Mouse (Mus musculus): ENCODE data around the gene Arl14. TPM values are rescaled to one million over a fixed set of nuclear protein-coding genes. Genes with fewer than 3 reads are reported as not detected.
"Not testable (repeated sequence)": the region's sequence is repeated elsewhere in the genome, so short reads cannot be mapped to it uniquely, and the experiment has no call there.

The Arl14 gene
- total RNA-seq, 2 experiments from 2014 or later: not detected

- no peak for DNase-seq (ENCODE audit: low spot score in 2 of 2)
These were observed 10.0 kb upstream of the Arl14 start for GRCm38 (mm10) chr3:69212246-69212645.

DNA sequence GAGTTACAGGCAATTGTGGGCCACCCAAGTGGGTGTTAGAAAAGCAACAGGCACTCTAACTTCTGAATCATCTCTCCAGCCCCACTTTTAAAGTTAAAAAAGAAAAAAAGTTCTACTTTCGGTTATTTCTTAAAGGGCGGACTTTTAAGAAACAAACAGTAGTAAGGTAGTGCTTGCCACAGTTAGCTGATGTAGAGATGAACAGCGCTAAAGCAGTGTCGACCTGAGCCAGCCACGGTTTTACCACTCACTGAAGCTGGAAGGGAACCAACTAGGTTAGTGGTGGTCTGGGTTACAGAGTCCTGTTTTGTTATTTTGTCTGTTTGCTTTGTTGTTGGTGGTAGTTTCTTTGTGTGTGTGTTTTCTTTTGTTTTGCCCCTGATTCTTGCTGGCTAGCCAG, 8.8 kb upstream of the Arl14 start:
- no peak for DNase-seq (ENCODE audit: low spot score in 2 of 2)

DNA sequence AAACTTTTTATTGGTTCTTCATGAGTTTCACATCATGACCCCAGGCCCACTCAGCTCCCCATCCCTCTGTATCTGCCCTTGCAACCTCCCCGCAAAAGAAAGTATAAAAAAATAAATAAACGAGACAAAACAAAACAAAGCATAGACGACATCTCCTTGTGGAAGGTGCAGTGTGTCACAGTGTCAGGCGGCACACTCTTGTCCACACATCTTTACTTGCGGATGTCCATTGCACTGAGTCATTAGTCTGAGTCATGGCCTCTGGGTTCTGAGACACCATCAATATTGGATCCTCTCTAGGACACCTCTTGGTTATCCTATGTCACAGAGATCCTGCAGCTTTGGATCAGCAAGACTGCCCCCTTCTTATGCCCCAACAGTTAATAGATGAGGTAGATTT, 7.7 kb upstream of the Arl14 start:
- no peak for DNase-seq (ENCODE audit: low spot score in 2 of 2)

DNA sequence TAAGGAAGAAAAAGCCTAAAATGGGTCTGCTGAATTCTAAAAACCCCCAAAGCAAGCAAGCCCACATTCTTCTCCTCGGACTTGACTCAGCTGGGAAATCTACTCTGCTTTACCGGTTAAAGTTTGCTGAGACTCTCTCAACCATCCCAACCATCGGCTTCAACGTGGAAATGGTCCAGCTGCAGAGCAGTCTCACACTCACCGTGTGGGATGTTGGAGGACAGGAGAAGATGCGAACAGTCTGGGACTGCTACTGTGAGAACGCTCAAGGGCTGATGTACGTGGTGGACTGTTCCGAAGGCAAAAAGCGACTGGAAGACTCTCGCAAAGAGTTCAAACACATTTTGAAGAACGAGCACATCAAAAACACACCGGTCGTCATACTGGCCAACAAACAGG, 282 bp downstream of the Arl14 start:
- DNase-seq (ENCODE audit: low spot score in 2 of 2): no peak

DNA sequence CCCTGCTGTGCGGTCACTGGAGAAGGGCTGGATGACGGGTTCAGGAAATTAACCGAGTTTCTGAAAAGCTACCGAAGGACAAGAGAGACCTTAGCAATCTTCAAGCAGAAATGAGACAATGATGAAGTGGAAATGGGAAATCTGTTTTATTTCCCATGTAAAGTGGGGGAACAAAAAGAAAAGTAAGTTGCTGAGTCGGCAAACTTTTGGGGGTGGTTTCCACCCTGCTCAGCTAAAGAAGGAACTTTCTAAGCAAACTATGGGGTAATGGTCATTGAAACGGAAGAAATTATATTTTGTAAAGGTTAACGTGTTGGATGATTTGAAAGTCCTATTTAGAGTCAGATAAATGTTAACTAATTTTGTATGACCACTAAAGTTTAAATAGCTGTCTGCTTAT, 768 bp downstream of the Arl14 start:
- no peak for DNase-seq (ENCODE audit: low spot score in 2 of 2)

- DNase-seq (ENCODE audit: low spot score in 2 of 2): no peak
These were observed 1.4 kb downstream of the Arl14 start for GRCm38 (mm10) chr3:69223666-69224065.

DNA sequence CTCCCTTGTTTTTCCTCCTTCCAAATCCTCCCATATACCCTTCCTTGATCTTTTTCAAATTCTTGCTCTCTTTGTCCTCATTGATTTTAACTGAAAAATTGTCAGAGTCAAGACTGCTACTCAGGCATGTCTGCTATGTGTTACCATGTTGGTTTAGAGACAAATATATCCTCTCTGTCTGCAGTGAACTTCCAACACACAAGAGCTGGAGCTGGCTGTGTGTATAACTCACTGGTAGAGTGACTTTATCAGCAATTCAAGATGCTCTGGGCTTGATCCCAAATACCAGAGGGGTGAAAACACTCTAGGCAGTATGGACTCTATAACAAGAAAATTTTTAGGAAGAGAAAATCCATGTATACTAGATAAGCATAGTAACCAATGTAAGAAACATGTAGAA, 2.8 kb downstream of the Arl14 start:
- DNase-seq (ENCODE audit: low spot score in 2 of 2): no peak

GRCm38 (mm10) chr3:69226496-69226895, 4.3 kb downstream of the Arl14 start:
- no peak for DNase-seq (ENCODE audit: low spot score in 2 of 2)

DNA sequence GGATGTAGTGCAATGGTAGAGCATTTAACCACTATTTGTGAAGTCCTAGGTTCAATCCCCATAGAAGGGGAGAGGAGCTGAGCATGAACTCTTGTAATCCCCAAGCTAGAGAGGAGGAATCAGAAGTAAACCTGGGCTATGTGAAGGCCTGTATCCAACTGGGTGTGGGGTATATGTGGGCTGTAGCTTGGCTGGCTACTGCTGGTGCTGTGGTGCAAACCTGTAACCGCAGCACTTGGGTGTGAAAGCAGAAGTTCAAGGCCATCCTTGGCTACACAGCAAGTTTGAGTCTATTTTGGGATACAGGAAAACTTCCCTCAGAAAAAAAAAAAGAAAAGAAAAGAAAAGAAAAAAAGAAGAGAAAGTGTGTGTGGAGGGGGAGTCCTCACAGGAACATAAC, 5.8 kb downstream of the Arl14 start:
- no peak for DNase-seq (ENCODE audit: low spot score in 2 of 2)

DNA sequence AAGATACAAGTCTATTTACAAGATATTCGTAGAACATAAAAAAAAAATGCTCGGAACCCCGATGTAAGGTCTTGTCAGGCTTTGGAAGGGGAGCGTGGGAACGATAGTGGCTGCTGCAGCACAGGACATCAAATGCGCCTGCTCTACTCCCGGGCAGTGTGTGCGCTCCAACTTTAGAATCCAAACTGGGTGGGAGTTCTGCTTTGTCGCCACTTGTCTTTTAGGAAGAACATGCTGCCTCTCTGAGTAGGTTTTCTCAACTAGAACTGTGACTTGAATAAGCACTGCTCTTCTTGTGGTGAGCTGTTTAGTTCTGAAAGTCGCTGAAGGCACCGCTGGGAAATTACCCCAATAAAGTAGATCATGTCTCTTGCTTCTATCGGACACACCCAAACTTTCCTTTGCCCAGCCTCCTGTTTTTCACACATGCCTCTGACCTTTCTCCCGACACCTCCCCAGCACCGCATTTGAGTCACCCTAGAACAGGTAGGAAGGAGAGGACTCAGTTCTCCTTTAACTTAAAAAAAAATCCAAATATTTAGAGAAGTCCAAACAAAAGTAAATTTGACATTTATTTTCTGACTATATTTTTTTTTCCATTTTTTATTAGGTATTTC, 9.4 kb downstream of the Arl14 start:
- DNase-seq (ENCODE audit: low spot score in 2 of 2): no peak

DNA sequence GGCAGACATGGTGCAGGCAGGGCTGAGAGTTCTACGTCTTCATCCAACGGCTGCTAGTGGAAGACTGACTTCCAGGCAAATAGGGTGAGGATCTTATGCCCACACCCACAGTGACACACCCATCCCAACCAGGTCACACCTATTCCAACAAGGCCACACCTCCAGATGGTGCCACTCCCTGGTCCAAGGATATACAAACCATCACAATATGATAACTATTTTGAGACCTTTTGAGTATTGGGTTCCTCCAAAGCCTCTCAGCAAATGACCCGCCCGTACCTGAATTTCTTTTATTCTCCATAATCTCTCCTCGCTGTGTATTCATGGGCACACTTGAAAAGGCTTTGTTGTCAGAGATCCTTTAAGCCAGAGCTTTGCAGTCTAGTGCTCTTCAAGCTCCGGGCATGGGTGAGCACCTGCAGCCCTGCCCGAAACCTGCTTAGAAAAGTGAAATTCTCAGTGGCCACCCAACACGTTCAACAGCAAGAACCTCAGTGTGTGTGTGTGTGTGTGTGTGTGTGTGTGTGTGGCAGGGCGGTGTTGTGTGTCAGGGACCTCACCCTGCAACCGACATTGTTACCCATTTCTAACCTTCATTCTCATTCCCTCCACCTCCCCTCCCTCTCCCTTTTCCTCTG, 11.5 kb downstream of the Arl14 start:
- not testable (repeated sequence) for DNase-seq (ENCODE audit: low spot score in 2 of 2)

GRCm38 (mm10) chr3:69234525-69234924, 12.3 kb downstream of the Arl14 start:
- no peak for DNase-seq (ENCODE audit: low spot score in 2 of 2)

GRCm38 (mm10) chr3:69235806-69236205, 13.6 kb downstream of the Arl14 start:
- no peak for DNase-seq (ENCODE audit: low spot score in 2 of 2)

- no peak for DNase-seq (ENCODE audit: low spot score in 2 of 2)
These were observed 14.3 kb downstream of the Arl14 start for GRCm38 (mm10) chr3:69236491-69236890.

DNA sequence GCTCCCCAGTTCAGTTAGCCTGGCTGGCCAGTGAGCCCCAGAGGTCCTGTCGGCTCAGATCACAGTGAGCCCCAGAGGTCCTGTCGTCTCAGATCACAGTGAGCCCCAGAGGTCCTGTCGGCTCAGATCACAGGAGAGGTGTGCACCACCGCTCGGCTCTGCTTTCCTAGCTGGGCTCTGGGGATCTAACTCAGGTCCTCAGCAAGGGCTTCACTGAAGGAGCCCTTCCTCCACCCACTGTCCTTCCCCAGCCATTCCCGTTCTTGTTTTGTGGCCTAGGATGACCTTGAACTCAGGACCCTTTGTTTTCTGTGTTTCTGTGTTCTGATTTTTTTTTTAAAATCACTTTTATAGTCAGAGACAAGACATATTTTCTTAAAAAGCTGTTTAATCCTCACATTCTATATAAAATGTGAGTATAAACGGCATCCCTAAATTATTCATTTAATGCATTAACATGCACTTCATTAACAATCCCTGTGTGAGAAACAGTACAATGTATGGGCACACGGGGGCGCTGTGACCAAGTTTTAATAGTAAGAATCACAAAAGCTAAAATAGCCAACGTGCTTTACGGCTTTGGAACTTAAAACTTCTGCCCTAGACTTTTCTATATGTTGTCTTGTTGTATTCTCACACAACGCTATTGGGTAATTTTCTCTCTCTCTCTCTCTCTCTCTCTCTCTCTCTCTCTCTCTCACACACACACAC, 16.1 kb downstream of the Arl14 start:
- DNase-seq (ENCODE audit: low spot score in 2 of 2): peak in 1 of 2 experiments; percentile 50

DNA sequence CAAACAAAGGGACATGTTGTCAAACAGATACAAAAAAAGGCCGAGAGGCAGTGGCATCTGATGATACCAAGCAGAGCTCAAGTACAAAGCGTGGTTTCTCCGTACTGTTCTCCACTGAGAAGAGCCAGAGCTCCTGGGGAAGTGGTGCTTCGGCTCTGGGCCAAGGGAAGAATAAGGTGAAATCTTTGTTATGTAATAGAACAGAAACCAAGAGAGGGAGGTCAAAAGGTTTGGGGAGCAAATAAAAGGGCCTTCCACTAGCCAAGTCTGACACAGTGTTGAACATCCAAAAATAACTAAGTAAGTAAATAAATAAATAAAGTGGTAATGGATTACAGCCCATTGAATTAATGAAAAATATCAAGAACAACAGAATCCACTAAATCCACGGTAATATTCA, 17.0 kb downstream of the Arl14 start:
- DNase-seq (ENCODE audit: low spot score in 2 of 2): no peak

GRCm38 (mm10) chr3:69241020-69241419, 18.8 kb downstream of the Arl14 start:
- DNase-seq (ENCODE audit: low spot score in 2 of 2): no peak

DNA sequence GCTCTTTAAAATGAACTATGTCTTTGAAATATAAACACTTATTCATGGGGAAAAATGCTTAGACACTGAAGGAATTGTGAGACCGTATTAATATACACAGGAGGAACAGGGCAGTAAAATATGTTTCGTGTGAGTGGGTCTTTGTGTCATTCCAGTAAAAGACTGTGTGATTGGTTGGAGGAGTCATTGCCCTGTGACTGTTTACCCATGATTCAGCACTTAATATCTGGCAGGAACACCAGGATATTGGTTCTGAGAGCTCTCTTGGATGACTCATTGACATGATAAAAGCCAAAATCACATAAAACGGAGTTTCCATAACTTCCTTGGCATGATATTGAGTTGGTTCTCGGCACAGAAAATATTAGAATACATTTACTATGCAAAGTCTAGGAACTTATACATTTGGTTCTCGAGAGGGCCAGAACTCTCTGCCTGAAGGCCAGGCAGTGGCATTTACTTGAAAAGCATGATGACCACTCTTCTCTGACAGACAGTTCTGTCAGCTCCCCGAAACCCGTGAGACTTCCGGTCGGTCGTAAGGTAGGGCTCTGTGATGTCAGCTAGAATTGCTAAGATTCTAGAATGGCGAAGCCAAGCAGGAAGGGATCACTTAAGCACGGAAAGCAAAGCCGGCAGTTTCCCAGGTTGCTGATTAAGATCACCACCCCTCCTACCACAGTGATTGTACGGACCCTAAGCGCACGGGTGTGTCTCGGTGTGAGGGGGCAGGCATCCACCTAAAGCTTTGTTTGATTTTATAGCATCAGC, 31.1 kb downstream of the Arl14 start:
- DNase-seq (ENCODE audit: low spot score in 2 of 2): no peak

DNA sequence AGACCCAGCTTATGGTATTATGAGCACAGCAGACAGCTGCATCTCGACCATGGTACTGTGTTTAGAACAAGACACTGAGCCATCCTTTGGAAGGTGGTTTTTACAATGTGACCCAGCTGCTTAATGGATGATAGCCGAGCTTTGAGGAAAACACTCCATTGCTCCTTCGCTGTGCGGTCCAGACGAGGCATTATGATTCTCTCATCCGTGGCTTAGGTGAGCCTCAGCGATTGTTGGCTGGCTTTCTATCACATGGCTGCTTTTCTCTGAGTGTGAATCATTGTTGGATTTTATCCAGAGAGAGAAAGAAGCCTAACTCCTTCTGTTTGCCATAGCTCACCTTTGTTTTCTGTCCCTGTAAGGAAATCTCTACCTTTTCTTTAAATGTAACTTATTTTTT, 32.5 kb downstream of the Arl14 start:
- no peak for DNase-seq (ENCODE audit: low spot score in 2 of 2)

DNA sequence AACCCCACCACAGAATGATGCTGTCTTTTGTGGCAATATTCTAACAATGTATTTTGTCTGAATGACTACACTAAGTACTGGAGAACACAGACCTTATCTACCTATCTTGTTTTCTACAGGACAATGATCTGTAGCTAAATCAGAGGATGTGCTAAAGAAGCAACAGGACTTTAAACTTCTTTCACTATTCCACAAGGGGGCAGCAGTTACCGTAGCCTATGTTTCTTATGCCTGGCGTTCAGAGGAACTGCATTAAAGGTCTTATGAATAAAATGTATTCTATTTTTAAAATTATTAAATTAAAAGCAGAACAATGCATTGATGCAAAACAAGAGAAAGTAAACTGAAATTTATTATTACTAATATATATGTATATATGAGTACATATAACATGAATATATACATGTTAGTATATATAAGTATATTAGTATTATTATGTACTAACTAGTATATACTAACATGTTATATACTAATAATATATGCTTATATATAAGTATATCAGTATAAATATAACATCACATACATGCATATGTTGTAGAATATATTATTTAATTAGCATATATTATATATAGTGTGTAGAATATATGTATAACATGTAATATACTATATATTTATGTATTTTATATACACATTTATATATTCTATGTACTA, 35.0 kb downstream of the Arl14 start:
- DNase-seq (ENCODE audit: low spot score in 2 of 2): peak in 1 of 2 experiments; percentile 25

DNA sequence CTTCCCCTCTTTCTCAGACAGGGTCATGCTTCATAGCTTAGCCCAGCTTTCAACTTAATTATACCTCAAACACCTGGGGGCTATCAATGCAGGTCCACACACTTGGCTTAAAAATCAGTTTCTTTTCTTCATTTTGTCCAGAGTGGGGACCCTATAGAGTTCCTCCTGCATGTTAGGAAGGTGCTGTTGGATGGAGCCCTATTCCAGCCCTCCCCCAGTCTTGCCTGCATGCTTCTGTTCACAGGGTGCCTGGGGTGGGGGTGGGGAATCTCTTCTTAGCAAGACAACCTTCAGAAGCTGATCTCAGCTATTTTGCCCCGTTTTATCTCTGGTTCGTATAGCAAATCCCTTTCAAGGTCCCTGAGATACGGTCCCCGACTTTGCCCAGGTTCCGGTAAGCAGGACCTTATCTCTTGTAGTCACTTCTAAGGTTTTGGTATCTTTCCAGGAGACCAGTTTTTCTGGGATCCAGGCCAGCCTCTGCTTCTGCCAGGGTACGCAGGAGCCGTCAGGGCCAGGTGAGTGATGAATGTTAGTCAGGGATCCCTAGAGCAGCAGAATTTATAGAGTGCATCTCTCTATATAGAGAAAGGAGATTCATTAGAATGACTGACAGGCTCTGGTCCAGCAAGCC, 40.9 kb downstream of the Arl14 start:
- no peak for DNase-seq (ENCODE audit: low spot score in 2 of 2)
